Mouse (Mus musculus) cerebellum, adult 11-12 months (tissue): ENCODE results near the gene Akap12.

ENCODE experiments used
- DNase-seq: peaks from one replicate; pipeline ENCODE4 v3.0.0; 2022

The Akap12 gene

GRCm38 (mm10) chr10:4285752-4286151 lies 19.6 kb downstream of the Akap12 start:
- no peak for DNase-seq

- peak; percentile 16 for DNase-seq
Measured at GRCm38 (mm10) chr10:4289171-4289570, 23.0 kb downstream of the Akap12 start.

GRCm38 (mm10) chr10:4289636-4290035 lies 23.5 kb downstream of the Akap12 start:
- DNase-seq: no peak

- DNase-seq: no peak
Measured at GRCm38 (mm10) chr10:4290145-4290544, 24.0 kb downstream of the Akap12 start.

- DNase-seq: no peak
Measured at GRCm38 (mm10) chr10:4290561-4290960, 24.4 kb downstream of the Akap12 start.

GRCm38 (mm10) chr10:4293418-4293817 lies 27.2 kb downstream of the Akap12 start:
- DNase-seq: no peak

- no peak for DNase-seq
Measured at GRCm38 (mm10) chr10:4303558-4303957, 37.4 kb downstream of the Akap12 start.

- DNase-seq: no peak
Measured at GRCm38 (mm10) chr10:4323885-4324284, 57.7 kb downstream of the Akap12 start.

- DNase-seq: no peak
Measured at GRCm38 (mm10) chr10:4325562-4325961, 59.4 kb downstream of the Akap12 start.

GRCm38 (mm10) chr10:4327716-4328115 lies 61.5 kb downstream of the Akap12 start:
- no peak for DNase-seq

GRCm38 (mm10) chr10:4332228-4332979 lies 66.2 kb downstream of the Akap12 start:
- DNase-seq: no peak

GRCm38 (mm10) chr10:4333319-4333718 lies 67.1 kb downstream of the Akap12 start:
- DNase-seq: peak; percentile 47

GRCm38 (mm10) chr10:4334039-4334683 lies 68.0 kb downstream of the Akap12 start:
- DNase-seq: peak; percentile 65

- no peak for DNase-seq
Measured at GRCm38 (mm10) chr10:4338863-4339461, 72.8 kb downstream of the Akap12 start.

GRCm38 (mm10) chr10:4341430-4341829 lies 75.2 kb downstream of the Akap12 start:
- DNase-seq: no peak

- peak; percentile 87 for DNase-seq
Measured at GRCm38 (mm10) chr10:4346489-4347135, 80.4 kb downstream of the Akap12 start.

- DNase-seq: no peak
Measured at GRCm38 (mm10) chr10:4347136-4347492, 80.9 kb downstream of the Akap12 start.

GRCm38 (mm10) chr10:4347591-4347990 lies 81.4 kb downstream of the Akap12 start:
- no peak for DNase-seq

- DNase-seq: no peak
Measured at GRCm38 (mm10) chr10:4354371-4355260, 88.4 kb downstream of the Akap12 start.

- DNase-seq: no peak
Measured at GRCm38 (mm10) chr10:4355882-4356451, 89.8 kb downstream of the Akap12 start.

- no peak for DNase-seq
Measured at GRCm38 (mm10) chr10:4356640-4357039, 90.5 kb downstream of the Akap12 start.

GRCm38 (mm10) chr10:4357435-4357834 lies 91.3 kb downstream of the Akap12 start:
- DNase-seq: no peak
